Comparison of ENCODE assay signal across 24 mouse cellular contexts in the genomic region with DNA sequence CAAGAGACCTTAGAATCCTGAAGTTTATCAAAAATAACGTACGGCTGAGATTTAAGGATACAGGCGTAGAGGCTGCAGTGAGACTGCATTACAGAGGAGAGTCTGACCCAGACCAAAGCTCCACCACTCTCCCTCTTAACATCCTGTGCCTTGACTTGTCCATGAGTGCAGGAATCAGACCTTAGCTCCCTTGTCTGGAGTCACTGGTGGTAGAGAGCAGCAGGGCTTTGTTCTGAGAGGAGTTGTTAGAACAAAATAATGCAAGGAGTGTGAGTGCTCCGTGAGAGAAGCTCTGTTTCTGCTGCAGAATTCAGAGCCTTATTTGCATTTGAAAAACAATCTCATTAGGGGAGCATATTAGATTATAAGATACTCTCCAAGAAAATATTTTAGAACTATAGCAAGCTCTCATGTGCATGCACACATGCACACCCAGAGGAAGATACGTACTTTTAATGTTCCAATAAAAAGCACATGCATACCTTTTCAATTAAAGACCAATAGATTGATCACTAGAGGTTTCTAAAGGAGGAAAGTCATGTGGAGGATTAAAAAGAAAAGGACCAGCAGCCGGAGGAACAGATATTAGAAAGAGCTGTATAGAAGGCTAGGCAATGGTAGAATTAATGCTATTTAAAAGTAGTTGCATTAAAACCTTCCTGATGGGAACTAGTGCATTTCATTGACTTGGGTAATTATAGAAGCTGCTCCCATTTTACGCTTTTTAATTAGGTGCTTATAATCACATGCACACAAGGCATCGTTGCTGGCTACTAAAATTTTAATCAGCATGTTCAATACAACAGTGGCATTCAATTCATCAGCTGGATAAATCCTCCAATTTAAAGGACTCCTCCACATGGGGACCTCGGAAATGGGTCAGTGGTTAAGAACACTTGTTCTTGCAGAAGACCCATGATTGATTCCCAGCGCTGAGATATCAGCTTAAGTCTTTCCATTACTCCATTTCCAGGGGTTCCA.
A peak's percentile ranks its signal among the peaks of the same experiment; 100 is the strongest.
DNase-seq lines count a peak whose midpoint lies in the region; ATAC-seq and TF ChIP-seq lines count a peak whose summit lies in the region.
"Had no signal": no experiment of that assay in that cellular context is flagged by ENCODE, and none has a peak within 500 bp of the region (broad histone marks: within the 10 kb centered on the region; RNA-seq: fewer than 3 reads in every experiment).

No protein-coding gene starts in this region.

- H3K9me3 ChIP-seq in midbrain, embryonic 10.5 days (replicated peaks) = no peaks in the 10 kb centered on the region
- no peaks in the 10 kb centered on the region for H3K9me3 ChIP-seq in midbrain, postnatal 0 days (ENCODE audit: low read length)
- H3K9me3 ChIP-seq in forebrain, embryonic 13.5 days (replicated peaks) = no peaks in the 10 kb centered on the region
- no peaks in the 10 kb centered on the region for H3K9me3 ChIP-seq in hindbrain, embryonic 13.5 days
- H3K9me3 ChIP-seq in midbrain, embryonic 15.5 days = no peaks in the 10 kb centered on the region
- H3K9me3 ChIP-seq: embryonic facial prominence, embryonic 13.5 days; heart, embryonic 13.5 days; kidney, embryonic 15.5 days; limb, embryonic 15.5 days; midbrain, embryonic 12.5 days had no signal

- no peak for TF ChIP-seq CTCF in midbrain, postnatal 0 days (IDR thresholded peaks at IDR 0.05)

- WGBS in midbrain, embryonic 10.5 days = 76% methylated on average over 10 of the region's 10 CpGs
- WGBS in midbrain, postnatal 0 days = 53% methylated on average over 10 of the region's 10 CpGs
- WGBS in forebrain, embryonic 13.5 days = 31% methylated on average over 10 of the region's 10 CpGs
- WGBS in hindbrain, embryonic 13.5 days = 55% methylated on average over 10 of the region's 10 CpGs
- WGBS in midbrain, embryonic 15.5 days = 46% methylated on average over 10 of the region's 10 CpGs

- no peak overlapping the region for H3K9ac ChIP-seq in midbrain, postnatal 0 days (replicated peaks; ENCODE audit: low read length, poor library complexity, severe bottlenecking)
- no peak overlapping the region for H3K9ac ChIP-seq in forebrain, embryonic 13.5 days
- no peak overlapping the region for H3K9ac ChIP-seq in hindbrain, embryonic 13.5 days
- H3K9ac ChIP-seq in midbrain, embryonic 15.5 days = no peak overlapping the region
- H3K9ac ChIP-seq: embryonic facial prominence, embryonic 13.5 days; heart, embryonic 13.5 days; kidney, embryonic 15.5 days; limb, embryonic 15.5 days; midbrain, embryonic 12.5 days had no signal

- H3K36me3 ChIP-seq in midbrain, embryonic 10.5 days = no peaks in the 10 kb centered on the region
- no peaks in the 10 kb centered on the region for H3K36me3 ChIP-seq in midbrain, postnatal 0 days (ENCODE audit: insufficient read depth, low read length)
- no peaks in the 10 kb centered on the region for H3K36me3 ChIP-seq in forebrain, embryonic 13.5 days (ENCODE audit: poor library complexity, severe bottlenecking)
- no peaks in the 10 kb centered on the region for H3K36me3 ChIP-seq in hindbrain, embryonic 13.5 days
- no peaks in the 10 kb centered on the region for H3K36me3 ChIP-seq in midbrain, embryonic 15.5 days (replicated peaks)
- H3K36me3 ChIP-seq: embryonic facial prominence, embryonic 13.5 days; heart, embryonic 13.5 days; kidney, embryonic 15.5 days; limb, embryonic 15.5 days; midbrain, embryonic 12.5 days had no signal

- no peak for DNase-seq in midbrain, embryonic 10.5 days (ENCODE audit: low spot score)
- no peak for DNase-seq in midbrain, postnatal 0 days (ENCODE audit: low spot score)
- DNase-seq in cerebellum, adult 18-20 months = no peak
- DNase-seq in thymus, postnatal 0 days (ENCODE audit: low spot score) = no peak
- no peak for DNase-seq in cerebellum, postnatal 10 days
- DNase-seq: adrenal gland, postnatal 25 days; cerebellum, postnatal 14 days; gastrocnemius, postnatal 10 days; heart, adult 2 months; heart, postnatal 14 days; kidney, adult 11 months; kidney, postnatal 36 days; left cerebral cortex, postnatal 4 days; right cerebral cortex, postnatal 14 days had no signal

- peak overlapping the region; percentile 58 for H3K27ac ChIP-seq in midbrain, embryonic 10.5 days (replicated peaks)
- H3K27ac ChIP-seq in midbrain, postnatal 0 days (ENCODE audit: low read depth, low read length) = no peak overlapping the region
- H3K27ac ChIP-seq in forebrain, embryonic 13.5 days = peak overlapping the region; percentile 44
- H3K27ac ChIP-seq in hindbrain, embryonic 13.5 days = peak overlapping the region; percentile 70
- 0 out of 2 replicates have a peak overlapping the region, but pooled peaks have one; percentile 42 for H3K27ac ChIP-seq in midbrain, embryonic 15.5 days
- H3K27ac ChIP-seq: embryonic facial prominence, embryonic 13.5 days; heart, adult 2 months; heart, embryonic 13.5 days; kidney, embryonic 15.5 days; limb, embryonic 15.5 days; macrophage; midbrain, embryonic 12.5 days had no signal

- no peak overlapping the region for H3K4me2 ChIP-seq in midbrain, postnatal 0 days (ENCODE audit: low read depth, low read length, poor library complexity, severe bottlenecking)
- H3K4me2 ChIP-seq in forebrain, embryonic 13.5 days = 0 out of 2 replicates have a peak overlapping the region, but pooled peaks have one; percentile 12
- H3K4me2 ChIP-seq in hindbrain, embryonic 13.5 days = no peak overlapping the region
- H3K4me2 ChIP-seq in midbrain, embryonic 15.5 days = no peak overlapping the region
- H3K4me2 ChIP-seq: embryonic facial prominence, embryonic 13.5 days; heart, embryonic 13.5 days; kidney, embryonic 15.5 days; limb, embryonic 15.5 days; midbrain, embryonic 12.5 days had no signal

- H3K4me3 ChIP-seq in midbrain, embryonic 10.5 days = no peak overlapping the region
- H3K4me3 ChIP-seq in midbrain, postnatal 0 days (ENCODE audit: low read depth, low read length) = no peak overlapping the region
- no peak overlapping the region for H3K4me3 ChIP-seq in forebrain, embryonic 13.5 days
- H3K4me3 ChIP-seq in hindbrain, embryonic 13.5 days = no peak overlapping the region
- H3K4me3 ChIP-seq in midbrain, embryonic 15.5 days = no peak overlapping the region
- H3K4me3 ChIP-seq: embryonic facial prominence, embryonic 13.5 days; erythroblast, embryonic 14.5 days; heart, adult 2 months; heart, embryonic 13.5 days; kidney, embryonic 15.5 days; limb, embryonic 15.5 days; midbrain, embryonic 12.5 days had no signal

- H3K4me1 ChIP-seq in midbrain, embryonic 10.5 days = peaks cover 19% of the 10 kb centered on the region
- no peaks in the 10 kb centered on the region for H3K4me1 ChIP-seq in midbrain, postnatal 0 days (ENCODE audit: insufficient read depth, low read length)
- peaks cover 17% of the 10 kb centered on the region for H3K4me1 ChIP-seq in forebrain, embryonic 13.5 days
- peaks cover 10% of the 10 kb centered on the region; the same call in 1 of the 2 replicates for H3K4me1 ChIP-seq in hindbrain, embryonic 13.5 days (replicated peaks)
- no peaks in the 10 kb centered on the region for H3K4me1 ChIP-seq in midbrain, embryonic 15.5 days
- H3K4me1 ChIP-seq: embryonic facial prominence, embryonic 13.5 days; heart, embryonic 13.5 days; kidney, embryonic 15.5 days; limb, embryonic 15.5 days had no signal

- ATAC-seq in midbrain, postnatal 0 days (ENCODE audit: low FRiP score) = no peak
- ATAC-seq in forebrain, embryonic 13.5 days = peak; percentile 69
- no peak for ATAC-seq in hindbrain, embryonic 13.5 days (ENCODE audit: low FRiP score)
- ATAC-seq in midbrain, embryonic 15.5 days (replicated peaks) = no peak

- H3K27me3 ChIP-seq in midbrain, embryonic 10.5 days (ENCODE audit: low read depth, poor library complexity, severe bottlenecking) = no peaks in the 10 kb centered on the region
- H3K27me3 ChIP-seq in midbrain, postnatal 0 days (ENCODE audit: insufficient read depth, low read length) = no peaks in the 10 kb centered on the region
- no peaks in the 10 kb centered on the region for H3K27me3 ChIP-seq in forebrain, embryonic 13.5 days
- no peaks in the 10 kb centered on the region for H3K27me3 ChIP-seq in hindbrain, embryonic 13.5 days
- H3K27me3 ChIP-seq in midbrain, embryonic 15.5 days (replicated peaks) = no peaks in the 10 kb centered on the region
- H3K27me3 ChIP-seq: embryonic facial prominence, embryonic 13.5 days; heart, embryonic 13.5 days; kidney, embryonic 15.5 days; limb, embryonic 15.5 days; midbrain, embryonic 12.5 days had no signal
